Mouse (Mus musculus): ENCODE measurements around the gene Olfr630. TPM values are rescaled to one million over a fixed set of nuclear protein-coding genes. Genes with fewer than 3 reads are reported as not detected.

The Olfr630 gene
- not detected in 2 replicates for polyA plus RNA-seq (2012; ENCODE audit: low replicate concordance)

GRCm38 (mm10) chr7:103757233-103757632, at the start of gene Olfr630:
TSS of gene Olfr630 (minus strand) at chr7:103757333.

GRCm38 (mm10) chr7:103791721-103792120, 34.6 kb upstream of the Olfr630 start, which contains the start of gene Olfr67:
TSS of gene Olfr67 (minus strand) at chr7:103791821.

GRCm38 (mm10) chr7:103779598-103779997, 22.5 kb upstream of the Olfr630 start, which contains the start of gene Olfr68:
TSS of gene Olfr68 (minus strand) at chr7:103779698.

GRCm38 (mm10) chr7:103771494-103771893, 14.4 kb upstream of the Olfr630 start, which contains the start of gene Olfr69:
TSS of gene Olfr69 (minus strand) at chr7:103771594.

GRCm38 (mm10) chr7:103744843-103745242, 12.3 kb downstream of the Olfr630 start, which contains the start of gene Olfr629:
TSS of gene Olfr629 (minus strand) at chr7:103744943.

GRCm38 (mm10) chr7:103730074-103730473, 27.1 kb downstream of the Olfr630 start, which contains the start of gene Olfr628:
TSS of gene Olfr628 (plus strand) at chr7:103730374.

GRCm38 (mm10) chr7:103714371-103714770, 42.8 kb downstream of the Olfr630 start, which contains the start of gene Olfr243:
TSS of gene Olfr243 (plus strand) at chr7:103714671.

Other genes starting within 250 kb of the Olfr630 start
- gene Olfr610, start 245.2 kb downstream of the Olfr630 start, polyA plus RNA-seq (2012; ENCODE audit: low replicate concordance) = not detected in 2 replicates
- not detected in 2 replicates for gene Olfr611, start 236.5 kb downstream of the Olfr630 start, polyA plus RNA-seq (2012; ENCODE audit: low replicate concordance)
- not detected in 2 replicates for gene Olfr612, start 214.6 kb downstream of the Olfr630 start, polyA plus RNA-seq (2012; ENCODE audit: low replicate concordance)
- gene Olfr613, start 209.3 kb downstream of the Olfr630 start, polyA plus RNA-seq (2012; ENCODE audit: low replicate concordance) = not detected in 2 replicates
- gene Olfr615, start 201.3 kb downstream of the Olfr630 start, polyA plus RNA-seq (2012; ENCODE audit: low replicate concordance) = not detected in 2 replicates
- gene Olfr616, start 188.2 kb downstream of the Olfr630 start, polyA plus RNA-seq (2012; ENCODE audit: low replicate concordance) = not detected in 2 replicates
- not detected in 2 replicates for gene Olfr617, start 184.3 kb downstream of the Olfr630 start, polyA plus RNA-seq (2012; ENCODE audit: low replicate concordance)
- gene Olfr618, start 167.2 kb downstream of the Olfr630 start, polyA plus RNA-seq (2012; ENCODE audit: low replicate concordance) = 0.15 TPM in 1 of 2 replicates, not detected in the other
- not detected in 2 replicates for gene Olfr619, start 156.8 kb downstream of the Olfr630 start, polyA plus RNA-seq (2012; ENCODE audit: low replicate concordance)
- gene Olfr620, start 144.8 kb downstream of the Olfr630 start, polyA plus RNA-seq (2012; ENCODE audit: low replicate concordance) = not detected in 2 replicates
- gene Olfr622, start 114.6 kb downstream of the Olfr630 start, polyA plus RNA-seq (2012; ENCODE audit: low replicate concordance) = not detected in 2 replicates
- not detected in 2 replicates for gene Olfr623, start 93.6 kb downstream of the Olfr630 start, polyA plus RNA-seq (2012; ENCODE audit: low replicate concordance)
- gene Olfr624, start 86.1 kb downstream of the Olfr630 start, polyA plus RNA-seq (2012; ENCODE audit: low replicate concordance) = not detected in 2 replicates
- gene Olfr625-ps1, start 74.6 kb downstream of the Olfr630 start, polyA plus RNA-seq (2012; ENCODE audit: low replicate concordance) = not detected in 2 replicates
- gene Olfr243, start 42.7 kb downstream of the Olfr630 start, polyA plus RNA-seq (2012; ENCODE audit: low replicate concordance) = not detected in 2 replicates
- gene Olfr628, start 27.0 kb downstream of the Olfr630 start, polyA plus RNA-seq (2012; ENCODE audit: low replicate concordance) = not detected in 2 replicates
- not detected in 2 replicates for gene Olfr629, start 12.4 kb downstream of the Olfr630 start, polyA plus RNA-seq (2012; ENCODE audit: low replicate concordance)
- gene Olfr69, start 14.3 kb upstream of the Olfr630 start, polyA plus RNA-seq (2012; ENCODE audit: low replicate concordance) = not detected in 2 replicates
- gene Olfr68, start 22.4 kb upstream of the Olfr630 start, polyA plus RNA-seq (2012; ENCODE audit: low replicate concordance) = not detected in 2 replicates
- gene Olfr67, start 34.5 kb upstream of the Olfr630 start, polyA plus RNA-seq (2012; ENCODE audit: low replicate concordance) = not detected in 2 replicates
- 80.8 and 4,115 TPM in 2 replicates for gene Hbb-bt, start 56.7 kb upstream of the Olfr630 start, polyA plus RNA-seq (2012; ENCODE audit: low replicate concordance)
- gene Hbb-bs, start 70.8 kb upstream of the Olfr630 start, polyA plus RNA-seq (2012; ENCODE audit: low replicate concordance) = 6,525 and 69,736 TPM in 2 replicates
- not detected in 2 replicates for gene Hbb-bh2, start 83.2 kb upstream of the Olfr630 start, polyA plus RNA-seq (2012; ENCODE audit: low replicate concordance)
- gene Hbb-bh1, start 85.8 kb upstream of the Olfr630 start, polyA plus RNA-seq (2012; ENCODE audit: low replicate concordance) = not detected in 2 replicates
- not detected in 2 replicates for gene Hbb-y, start 95.9 kb upstream of the Olfr630 start, polyA plus RNA-seq (2012; ENCODE audit: low replicate concordance)
- gene Olfr66, start 128.9 kb upstream of the Olfr630 start, polyA plus RNA-seq (2012; ENCODE audit: low replicate concordance) = 0.15 TPM in 1 of 2 replicates, not detected in the other
- gene Olfr64, start 137.2 kb upstream of the Olfr630 start, polyA plus RNA-seq (2012; ENCODE audit: low replicate concordance) = not detected in 2 replicates
- gene Olfr65, start 146.2 kb upstream of the Olfr630 start, polyA plus RNA-seq (2012; ENCODE audit: low replicate concordance) = not detected in 2 replicates
- not detected in 2 replicates for gene Olfr631, start 171.5 kb upstream of the Olfr630 start, polyA plus RNA-seq (2012; ENCODE audit: low replicate concordance)
- gene Olfr632, start 177.0 kb upstream of the Olfr630 start, polyA plus RNA-seq (2012; ENCODE audit: low replicate concordance) = not detected in 2 replicates
- gene Olfr633, start 187.1 kb upstream of the Olfr630 start, polyA plus RNA-seq (2012; ENCODE audit: low replicate concordance) = not detected in 2 replicates
- 0.02 and 0.03 TPM in 2 replicates for gene Olfr635, start 213.8 kb upstream of the Olfr630 start, polyA plus RNA-seq (2012; ENCODE audit: low replicate concordance)
- not detected in 2 replicates for gene Olfr638, start 241.4 kb upstream of the Olfr630 start, polyA plus RNA-seq (2012; ENCODE audit: low replicate concordance)

Measured in hematopoietic multipotent progenitor cell, adult 10-12 weeks (in vitro differentiated cells).